Mouse (Mus musculus) heart, embryonic 16.5 days (tissue): ENCODE data around the gene Fbxw11. TPM values are rescaled to one million over a fixed set of nuclear protein-coding genes. Genes with fewer than 3 reads are reported as not detected.
"Not testable (repeated sequence)": the region's sequence is repeated elsewhere in the genome, so short reads cannot be mapped to it uniquely, and the experiment has no call there.

Experiments
- ATAC-seq: fragments of 200-750 bp; cut with Nextera tagmentation; replicated peaks from 2 replicates; pipeline ENCODE4 v1.8.0; 2017; ENCODE audit warnings: moderate number of reproducible peaks; ENCODE audit not compliant: insufficient read depth, low FRiP score; ENCODE audit errors: extremely low read depth
- H3K27ac ChIP-seq: fragments of 300-500 bp; sonication (generic); 2 replicates; pipeline ENCODE4 v1.5.1; 2014; ENCODE audit warnings: mild to moderate bottlenecking, low read length, control low read depth, moderate library complexity
- H3K27me3 ChIP-seq: fragments of 300-500 bp; sonication (generic); 2 replicates; pipeline ENCODE4 v1.6.1; 2014; ENCODE audit warnings: low read length, mixed read lengths; ENCODE audit not compliant: control insufficient read depth, insufficient read depth
- H3K36me3 ChIP-seq: fragments of 300-500 bp; sonication (generic); 2 replicates; pipeline ENCODE4 v1.6.1; 2014; ENCODE audit not compliant: control insufficient read depth, insufficient read depth
- H3K4me1 ChIP-seq: fragments of 300-500 bp; sonication (generic); 2 replicates; pipeline ENCODE4 v1.6.1; 2014; ENCODE audit warnings: low read length, mixed read lengths; ENCODE audit not compliant: control insufficient read depth, insufficient read depth
- H3K4me2 ChIP-seq: fragments of 300-500 bp; sonication (generic); 2 replicates; pipeline ENCODE4 v1.6.1; 2014; ENCODE audit warnings: low read depth, mild to moderate bottlenecking, control low read depth, low read length
- H3K4me3 ChIP-seq: fragments of 300-500 bp; sonication (generic); 2 replicates; pipeline ENCODE4 v1.5.1; 2014; ENCODE audit warnings: mild to moderate bottlenecking, control low read depth, low read length
- H3K9ac ChIP-seq: fragments of 300-500 bp; sonication (generic); 2 replicates; pipeline ENCODE4 v1.6.1; 2014; ENCODE audit warnings: low read length, control low read depth
- H3K9me3 ChIP-seq: fragments of 300-500 bp; sonication (generic); replicated peaks from 2 replicates; pipeline ENCODE4 v1.6.1; 2016; ENCODE audit warnings: low read length; ENCODE audit not compliant: control insufficient read depth
- WGBS: fragments of 180-500 bp; shearing (Covaris S2); extraction: QIAGEN DNeasy Blood & Tissue Kit; methylation state at CpG from one replicate; pipeline ENCODE4 v1.1.7; 2014; 5-methylcytosine and 5-hydroxymethylcytosine counted together
- polyA plus RNA-seq: library from polyadenylated mRNA; unstranded; fragments of >200 nt; fragmentation: Nextera tagmentation; extraction: Ambion mirVana; gene quantifications from 2 replicates; pipeline ENCODE4 v1.2.1, GENCODE M21; 2015

The Fbxw11 gene
- polyA plus RNA-seq, 1 experiment from 2014 or later, result 63.5 TPM

- not testable (repeated sequence) for H3K4me3 ChIP-seq, H3K4me2 ChIP-seq, H3K9me3 ChIP-seq, H3K9ac ChIP-seq, H3K27me3 ChIP-seq, H3K27ac ChIP-seq, ATAC-seq, H3K36me3 ChIP-seq
- peaks cover 17% of the 10 kb centered on the region for H3K4me1 ChIP-seq
- 86% methylated on average over 9 of the region's 9 CpGs for WGBS
Observed at GRCm38 (mm10) chr11:32717711-32718110, 75.2 kb downstream of the Fbxw11 start.

- Histone ChIP-seq H3K27me3 (no peaks in the 10 kb centered on the region), H3K4me1 (peaks cover 17% of the 10 kb centered on the region), H3K36me3 (0 out of 2 replicates have a peak, but pooled peaks cover 2% of the 10 kb centered on the region), H3K4me3 (no peak overlapping the region), H3K9ac (no peak overlapping the region), H3K4me2 (no peak overlapping the region), H3K9me3 (no peaks in the 10 kb centered on the region), H3K27ac (no peak overlapping the region)
- 40% methylated on average over 2 of the region's 2 CpGs for WGBS
- ATAC-seq, result 0 out of 2 replicates have a peak, but pooled peaks have one; percentile 41
Observed at GRCm38 (mm10) chr11:32718371-32718770, 75.8 kb downstream of the Fbxw11 start.

- Histone ChIP-seq H3K9ac (no peak overlapping the region), H3K36me3 (0 out of 2 replicates have a peak, but pooled peaks cover 2% of the 10 kb centered on the region), H3K27ac (no peak overlapping the region), H3K4me3 (no peak overlapping the region), H3K4me1 (peaks cover 17% of the 10 kb centered on the region), H3K4me2 (no peak overlapping the region), H3K27me3 (no peaks in the 10 kb centered on the region), H3K9me3 (no peaks in the 10 kb centered on the region)
- WGBS, result 90% methylated on average over 4 of the region's 4 CpGs
- no peak for ATAC-seq
Observed at GRCm38 (mm10) chr11:32718979-32719378, 76.5 kb downstream of the Fbxw11 start.

GRCm38 (mm10) chr11:32722653-32723052, 80.1 kb downstream of the Fbxw11 start:
- H3K4me2 ChIP-seq, result no peak overlapping the region
- no peak overlapping the region for H3K9ac ChIP-seq
- H3K36me3 ChIP-seq, result 0 out of 2 replicates have a peak, but pooled peaks cover 2% of the 10 kb centered on the region
- no peak for ATAC-seq
- no peaks in the 10 kb centered on the region for H3K9me3 ChIP-seq
- H3K4me3 ChIP-seq, result no peak overlapping the region
- H3K27ac ChIP-seq, result no peak overlapping the region
- no peaks in the 10 kb centered on the region for H3K27me3 ChIP-seq
- no peaks in the 10 kb centered on the region for H3K4me1 ChIP-seq
- 92% methylated on average over 5 of the region's 5 CpGs for WGBS

- Histone ChIP-seq H3K9ac (no peak overlapping the region), H3K36me3 (0 out of 2 replicates have a peak, but pooled peaks cover 2% of the 10 kb centered on the region), H3K4me1 (no peaks in the 10 kb centered on the region), H3K4me2 (no peak overlapping the region), H3K9me3 (no peaks in the 10 kb centered on the region), H3K27me3 (no peaks in the 10 kb centered on the region), H3K4me3 (no peak overlapping the region), H3K27ac (no peak overlapping the region)
- no peak for ATAC-seq
- 67% methylated on average over 2 of the region's 2 CpGs for WGBS
Observed at GRCm38 (mm10) chr11:32723287-32723686, 80.8 kb downstream of the Fbxw11 start.

- no peak overlapping the region for H3K27ac ChIP-seq
- 0 out of 2 replicates have a peak, but pooled peaks cover 2% of the 10 kb centered on the region for H3K36me3 ChIP-seq
- H3K4me1 ChIP-seq, result no peaks in the 10 kb centered on the region
- 85% methylated on average over 9 of the region's 9 CpGs for WGBS
- H3K9ac ChIP-seq, result no peak overlapping the region
- no peak overlapping the region for H3K4me3 ChIP-seq
- H3K9me3 ChIP-seq, result no peaks in the 10 kb centered on the region
- H3K27me3 ChIP-seq, result no peaks in the 10 kb centered on the region
- no peak for ATAC-seq
- H3K4me2 ChIP-seq, result no peak overlapping the region
Observed at GRCm38 (mm10) chr11:32725171-32725570, 82.6 kb downstream of the Fbxw11 start.

GRCm38 (mm10) chr11:32732467-32732866, 89.9 kb downstream of the Fbxw11 start:
- peaks cover 22% of the 10 kb centered on the region for H3K36me3 ChIP-seq
- H3K4me2 ChIP-seq, result no peak overlapping the region
- no peak for ATAC-seq
- H3K4me3 ChIP-seq, result no peak overlapping the region
- no peaks in the 10 kb centered on the region for H3K4me1 ChIP-seq
- no peaks in the 10 kb centered on the region for H3K9me3 ChIP-seq
- WGBS, result 64% methylated on average over 5 of the region's 5 CpGs
- H3K27ac ChIP-seq, result no peak overlapping the region
- no peak overlapping the region for H3K9ac ChIP-seq
- no peaks in the 10 kb centered on the region for H3K27me3 ChIP-seq

- Histone ChIP-seq H3K27me3 (no peaks in the 10 kb centered on the region), H3K36me3 (peaks cover 26% of the 10 kb centered on the region), H3K27ac (no peak overlapping the region), H3K4me3 (no peak overlapping the region), H3K4me1 (no peaks in the 10 kb centered on the region), H3K4me2 (no peak overlapping the region), H3K9ac (no peak overlapping the region), H3K9me3 (no peaks in the 10 kb centered on the region)
- ATAC-seq, result no peak
- 88% methylated on average over 6 of the region's 6 CpGs for WGBS
Observed at GRCm38 (mm10) chr11:32733195-32733594, 90.7 kb downstream of the Fbxw11 start.

- Histone ChIP-seq H3K9ac (no peak overlapping the region), H3K4me1 (no peaks in the 10 kb centered on the region), H3K4me3 (no peak overlapping the region), H3K9me3 (no peaks in the 10 kb centered on the region; the same call in 1 of the 2 replicates), H3K36me3 (peaks cover 48% of the 10 kb centered on the region), H3K4me2 (no peak overlapping the region), H3K27me3 (no peaks in the 10 kb centered on the region), H3K27ac (no peak overlapping the region)
- WGBS, result 81% methylated on average over 2 of the region's 2 CpGs
- ATAC-seq, result no peak
Observed at GRCm38 (mm10) chr11:32736371-32736770, 93.8 kb downstream of the Fbxw11 start.
